8 mouse cellular contexts compared by ENCODE assay signal in the genomic region with DNA sequence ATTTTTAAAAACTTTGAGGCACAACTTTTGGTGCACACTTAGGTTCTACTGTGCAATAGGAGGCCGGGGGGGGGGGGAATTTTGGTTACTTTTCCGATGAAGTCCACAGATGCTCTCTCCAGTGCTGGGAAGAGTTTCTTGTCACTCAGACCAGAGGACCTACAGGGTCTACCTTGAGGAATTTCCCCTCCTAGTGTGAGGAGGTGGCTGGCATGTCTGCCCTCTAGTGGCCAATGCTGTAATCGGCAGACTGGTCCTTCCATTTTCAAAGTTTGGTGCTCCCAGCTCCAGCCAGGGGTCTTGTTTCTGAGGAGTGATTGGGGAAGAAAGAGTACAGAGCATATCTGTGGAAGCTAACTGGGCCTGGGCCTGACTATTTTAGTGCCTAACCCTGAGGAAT.
DNase-seq lines count a peak whose midpoint lies in the region; ATAC-seq lines count a peak whose summit lies in the region.

No protein-coding gene starts in this region.

- no peaks in the 10 kb centered on the region for H3K4me1 ChIP-seq in intestine, embryonic 14.5 days (replicated peaks; ENCODE audit: control insufficient read depth, insufficient read depth, low read length)
- no peaks in the 10 kb centered on the region for H3K4me1 ChIP-seq in intestine, embryonic 15.5 days (replicated peaks)

- H3K36me3 ChIP-seq in intestine, embryonic 14.5 days (ENCODE audit: control insufficient read depth, insufficient read depth, low read length) = no peaks in the 10 kb centered on the region
- H3K36me3 ChIP-seq in intestine, embryonic 15.5 days = no peaks in the 10 kb centered on the region

- H3K27ac ChIP-seq in intestine, embryonic 14.5 days (ENCODE audit: low read depth) = no peak overlapping the region
- H3K27ac ChIP-seq in intestine, embryonic 15.5 days = no peak overlapping the region

- H3K9me3 ChIP-seq in intestine, embryonic 14.5 days (ENCODE audit: control insufficient read depth, low read length) = no peaks in the 10 kb centered on the region
- H3K9me3 ChIP-seq in intestine, embryonic 15.5 days = no peaks in the 10 kb centered on the region

- no peak overlapping the region for H3K9ac ChIP-seq in intestine, embryonic 14.5 days (ENCODE audit: low read length)
- no peak overlapping the region for H3K9ac ChIP-seq in intestine, embryonic 15.5 days

- H3K4me2 ChIP-seq in intestine, embryonic 14.5 days (ENCODE audit: low read length) = no peak overlapping the region
- no peak overlapping the region for H3K4me2 ChIP-seq in intestine, embryonic 15.5 days (replicated peaks)

- H3K4me3 ChIP-seq in intestine, embryonic 14.5 days (ENCODE audit: low read depth, low read length) = no peak overlapping the region
- H3K4me3 ChIP-seq in intestine, embryonic 15.5 days (replicated peaks) = no peak overlapping the region

- H3K27me3 ChIP-seq in intestine, embryonic 14.5 days (replicated peaks; ENCODE audit: control insufficient read depth, insufficient read depth, low read length) = no peaks in the 10 kb centered on the region
- H3K27me3 ChIP-seq in intestine, embryonic 15.5 days (replicated peaks) = no peaks in the 10 kb centered on the region

- no peak for ATAC-seq in intestine, embryonic 14.5 days (replicated peaks; ENCODE audit: low FRiP score, low TSS enrichment, low read depth)
- no peak for ATAC-seq in intestine, embryonic 15.5 days
- ATAC-seq in activated CD4-positive, CD25-positive, alpha-beta regulatory T cell, adult 4 months = no peak

- 15% methylated on average over 3 of the region's 3 CpGs for WGBS in intestine, embryonic 14.5 days
- WGBS in intestine, embryonic 15.5 days = 16% methylated on average over 3 of the region's 3 CpGs

- peak; percentile 70 for DNase-seq in intestine, embryonic 14.5 days (ENCODE audit: low spot score)
- DNase-seq in B cell, adult 2 months = peak; percentile 28 to 35
- peak; percentile 84 for DNase-seq in R1 (ENCODE audit: low read depth, low spot score)
- DNase-seq in cerebellum, postnatal 36 days = peak; percentile 47 to 53
- DNase-seq in kidney, postnatal 36 days = peak; percentile 8 to 62
- peak; percentile 64 for DNase-seq in neural tube, embryonic 10.5 days (ENCODE audit: extremely low spot score, low spot score)

Comparison
In these comparisons a context has a peak if more than half of its experiments do, and no peak if none do; other contexts are left out.
1. DNase-seq: peak in every context shown above with its lines; median percentile 84 in R1; 70 in intestine, embryonic 14.5 days; 64 in neural tube, embryonic 10.5 days; 50 in cerebellum, postnatal 36 days; 35 in kidney, postnatal 36 days; 32 in B cell, adult 2 months.